Comparison of ENCODE assay signal across 9 mouse cellular contexts in genomic region chr4:105352342-105352741, GRCm38 (mm10).
DNase-seq lines count a peak whose midpoint lies in the region; ATAC-seq lines count a peak whose summit lies in the region.
"Had no signal": no experiment of that assay in that cellular context is flagged by ENCODE, and none has a peak within 500 bp of the region (broad histone marks: within the 10 kb centered on the region; RNA-seq: fewer than 3 reads in every experiment).

No protein-coding gene starts in this region.

- no peak for ATAC-seq in heart, embryonic 11.5 days (replicated peaks; ENCODE audit: insufficient number of reproducible peaks, low FRiP score, low TSS enrichment)
- 0 out of 2 replicates have a peak, but pooled peaks have one; percentile 18 for ATAC-seq in heart, embryonic 15.5 days (replicated peaks; ENCODE audit: insufficient number of reproducible peaks, insufficient read depth, low FRiP score, low read depth)
- ATAC-seq in midbrain, embryonic 14.5 days (ENCODE audit: low FRiP score, low TSS enrichment), result no peak
- ATAC-seq in megakaryocyte-erythroid progenitor cell, adult 5-6 weeks (replicated peaks; ENCODE audit: low FRiP score, low TSS enrichment, poor library complexity, severe bottlenecking), result no peak

- H3K4me1 ChIP-seq in heart, embryonic 11.5 days (ENCODE audit: control insufficient read depth, insufficient read depth, low read length), result no peaks in the 10 kb centered on the region
- no peaks in the 10 kb centered on the region for H3K4me1 ChIP-seq in heart, embryonic 15.5 days (replicated peaks)
- no peaks in the 10 kb centered on the region for H3K4me1 ChIP-seq in midbrain, embryonic 14.5 days (ENCODE audit: control insufficient read depth, insufficient read depth, low read length)

- no peaks in the 10 kb centered on the region for H3K9me3 ChIP-seq in heart, embryonic 11.5 days (replicated peaks; ENCODE audit: control insufficient read depth, low read length)
- no peaks in the 10 kb centered on the region for H3K9me3 ChIP-seq in heart, embryonic 15.5 days (replicated peaks)
- no peaks in the 10 kb centered on the region for H3K9me3 ChIP-seq in midbrain, embryonic 14.5 days (ENCODE audit: control insufficient read depth, low read length)
- H3K9me3 ChIP-seq: megakaryocyte, embryonic 14.5 days had no signal

- H3K27me3 ChIP-seq in heart, embryonic 11.5 days (ENCODE audit: control insufficient read depth, insufficient read depth, low read length), result no peaks in the 10 kb centered on the region
- no peaks in the 10 kb centered on the region for H3K27me3 ChIP-seq in heart, embryonic 15.5 days
- H3K27me3 ChIP-seq in midbrain, embryonic 14.5 days (ENCODE audit: control insufficient read depth, insufficient read depth, low read length), result no peaks in the 10 kb centered on the region

- peak; percentile 55 to 63 for DNase-seq in heart, adult 18-20 months
- peak; percentile 63 for DNase-seq in urinary bladder, postnatal 14 days (ENCODE audit: low spot score)
- no peak for DNase-seq in urinary bladder, postnatal 25 days (ENCODE audit: low spot score)
- DNase-seq in midbrain, embryonic 14.5 days, result peak; percentile 56
- DNase-seq in layer of hippocampus, postnatal 36 days, result no peak

- H3K4me2 ChIP-seq in heart, embryonic 11.5 days, result no peak overlapping the region
- no peak overlapping the region for H3K4me2 ChIP-seq in heart, embryonic 15.5 days
- H3K4me2 ChIP-seq in midbrain, embryonic 14.5 days (ENCODE audit: low read length), result no peak overlapping the region

- WGBS in heart, embryonic 11.5 days (ENCODE audit: insufficient replicate concordance), result 67% methylated on average over 7 of the region's 7 CpGs
- 55% methylated on average over 7 of the region's 7 CpGs for WGBS in heart, embryonic 15.5 days
- WGBS in midbrain, embryonic 14.5 days, result 72% methylated on average over 7 of the region's 7 CpGs

- H3K9ac ChIP-seq in heart, embryonic 11.5 days (ENCODE audit: low read depth, low read length), result no peak overlapping the region
- H3K9ac ChIP-seq in heart, embryonic 15.5 days, result no peak overlapping the region
- H3K9ac ChIP-seq in midbrain, embryonic 14.5 days (replicated peaks; ENCODE audit: low read length), result no peak overlapping the region

- no peak overlapping the region for H3K4me3 ChIP-seq in heart, embryonic 11.5 days (ENCODE audit: low read depth, low read length)
- H3K4me3 ChIP-seq in heart, embryonic 15.5 days, result no peak overlapping the region
- no peak overlapping the region for H3K4me3 ChIP-seq in midbrain, embryonic 14.5 days (replicated peaks; ENCODE audit: low read depth, low read length)

- H3K36me3 ChIP-seq in heart, embryonic 11.5 days (ENCODE audit: control insufficient read depth, insufficient read depth, low read length), result no peaks in the 10 kb centered on the region
- H3K36me3 ChIP-seq in heart, embryonic 15.5 days, result no peaks in the 10 kb centered on the region
- no peaks in the 10 kb centered on the region for H3K36me3 ChIP-seq in midbrain, embryonic 14.5 days (ENCODE audit: control insufficient read depth, insufficient read depth, low read length)

- H3K27ac ChIP-seq in heart, embryonic 11.5 days (ENCODE audit: low read depth, low read length), result no peak overlapping the region
- no peak overlapping the region for H3K27ac ChIP-seq in heart, embryonic 15.5 days
- no peak overlapping the region for H3K27ac ChIP-seq in midbrain, embryonic 14.5 days (replicated peaks; ENCODE audit: low read depth, low read length)

Comparison
In these comparisons a context has a peak if more than half of its experiments do, and no peak if none do; other contexts are left out.
1. DNase-seq: peak in heart, adult 18-20 months (2 of 2), urinary bladder, postnatal 14 days (single experiment) and midbrain, embryonic 14.5 days (single experiment); none in urinary bladder, postnatal 25 days (single experiment) and layer of hippocampus, postnatal 36 days (0 of 2).